Mouse (Mus musculus): ENCODE results near the gene Galnt16. TPM values are rescaled to one million over a fixed set of nuclear protein-coding genes. Genes with fewer than 3 reads are reported as not detected.

Galnt16 gene
- total and polyA plus RNA-seq, 3 experiments = 0.08 TPM; not detected in 2

- TF ChIP-seq NELFE (IDR thresholded peaks at IDR 0.05; ENCODE audit: low read depth, low read length) (no peak), EP300 (IDR thresholded peaks at IDR 0.05; ENCODE audit: low read depth in 1 of 2, low read length in 2 of 2) (no peak), CHD1 (IDR thresholded peaks at IDR 0.05; ENCODE audit: low read depth, low read length) (no peak), SMC3 (IDR thresholded peaks at IDR 0.05; ENCODE audit: low read depth, low read length) (no peak), CHD2 (IDR thresholded peaks at IDR 0.05; ENCODE audit: low read length) (no peak)
- H3K4me3 ChIP-seq (ENCODE audit: control insufficient read depth in 1 of 2, insufficient read depth in 1 of 2, low read depth in 2 of 2, low read length in 2 of 2) = no peak overlapping the region
- peak overlapping the region; percentile 10 for H3K27ac ChIP-seq (ENCODE audit: control insufficient read depth, low read depth, low read length)
- H3K4me1 ChIP-seq (ENCODE audit: control insufficient read depth in 1 of 2, insufficient read depth in 2 of 2, low read length in 2 of 2) = peaks cover 19 to 36% of the 10 kb centered on the region in 2 experiments
- no peak overlapping the region for H3K9ac ChIP-seq (ENCODE audit: control insufficient read depth, low read depth, low read length, poor library complexity, severe bottlenecking)
- H3K79me2 ChIP-seq (ENCODE audit: control insufficient read depth, insufficient read depth, low read length, poor library complexity) = no peaks in the 10 kb centered on the region
- no peaks in the 10 kb centered on the region for H3K9me3 ChIP-seq (replicated peaks; ENCODE audit: insufficient read depth, low read length)
- DNase-seq (ENCODE audit: low read depth, low spot score) = no peak
- no peaks in the 10 kb centered on the region for H3K27me3 ChIP-seq (ENCODE audit: control insufficient read depth in 1 of 2, insufficient read depth in 2 of 2, low read length in 2 of 2)
- peaks cover 0 to 34% of the 10 kb centered on the region in 2 experiments; a peak in 2 of 4 replicates for H3K36me3 ChIP-seq (ENCODE audit: control insufficient read depth in 1 of 2, insufficient read depth in 2 of 2, low read length in 2 of 2)
Observed at GRCm38 (mm10) chr12:80594781-80595180, 76.7 kb downstream of the Galnt16 start.

GRCm38 (mm10) chr12:80595566-80595965, 77.5 kb downstream of the Galnt16 start:
- Histone ChIP-seq H3K27me3 (ENCODE audit: control insufficient read depth in 1 of 2, insufficient read depth in 2 of 2, low read length in 2 of 2) (no peaks in the 10 kb centered on the region), H3K9me3 (replicated peaks; ENCODE audit: insufficient read depth, low read length) (no peaks in the 10 kb centered on the region), H3K36me3 (ENCODE audit: control insufficient read depth in 1 of 2, insufficient read depth in 2 of 2, low read length in 2 of 2) (peaks cover 0 to 34% of the 10 kb centered on the region in 2 experiments; a peak in 2 of 4 replicates), H3K4me1 (ENCODE audit: control insufficient read depth in 1 of 2, insufficient read depth in 2 of 2, low read length in 2 of 2) (peaks cover 22 to 41% of the 10 kb centered on the region in 2 experiments), H3K9ac (ENCODE audit: control insufficient read depth, low read depth, low read length, poor library complexity, severe bottlenecking) (no peak overlapping the region), H3K79me2 (ENCODE audit: control insufficient read depth, insufficient read depth, low read length, poor library complexity) (no peaks in the 10 kb centered on the region), H3K4me3 (ENCODE audit: control insufficient read depth in 1 of 2, insufficient read depth in 1 of 2, low read depth in 2 of 2, low read length in 2 of 2) (no peak overlapping the region), H3K27ac (ENCODE audit: control insufficient read depth, low read depth, low read length) (no peak overlapping the region)
- DNase-seq (ENCODE audit: low read depth, low spot score) = peak; percentile 71
- TF ChIP-seq MEF2A (IDR thresholded peaks at IDR 0.05; ENCODE audit: extremely low read depth, insufficient replicate concordance, low read depth, low read length, poor library complexity, severe bottlenecking) (no peak), POLR2AphosphoS5 (IDR thresholded peaks at IDR 0.05; ENCODE audit: borderline replicate concordance, low read depth, low read length) (no peak), EP300 (IDR thresholded peaks at IDR 0.05; ENCODE audit: low read depth in 1 of 2, low read length in 2 of 2) (peak; percentile 79 to 85), MXI1 (IDR thresholded peaks at IDR 0.05; ENCODE audit: low read depth, low read length) (peak; percentile 23; the same call in 1 of the 2 replicates), NELFE (IDR thresholded peaks at IDR 0.05; ENCODE audit: low read depth, low read length) (no peak), POLR2A (IDR thresholded peaks at IDR 0.05; ENCODE audit: control insufficient read depth in 1 of 2, insufficient read depth in 1 of 2, low read depth in 1 of 2, low read length in 2 of 2, poor library complexity in 1 of 2) (no peak), ZC3H11A (IDR thresholded peaks at IDR 0.05; ENCODE audit: low read depth, low read length) (0 out of 2 replicates have a peak, but pooled peaks have one; percentile 1), JUND (IDR thresholded peaks at IDR 0.05; ENCODE audit: low read depth, low read length) (no peak), NRF1 (IDR thresholded peaks at IDR 0.05; ENCODE audit: insufficient read depth, low read depth, low read length, poor library complexity, severe bottlenecking) (no peak), ELF1 (IDR thresholded peaks at IDR 0.05; ENCODE audit: low read depth, low read length) (no peak), MYC (IDR thresholded peaks at IDR 0.05; ENCODE audit: low read depth, low read length) (no peak), UBTF (IDR thresholded peaks at IDR 0.05; ENCODE audit: borderline replicate concordance, insufficient read depth, low read depth, low read length) (no peak), ZNF384 (IDR thresholded peaks at IDR 0.05; ENCODE audit: low read depth, low read length) (no peak), POLR2AphosphoS2 (IDR thresholded peaks at IDR 0.05; ENCODE audit: low read length) (no peak), USF2 (IDR thresholded peaks at IDR 0.05; ENCODE audit: borderline replicate concordance in 1 of 2, insufficient read depth in 1 of 2, low read depth in 1 of 2, low read length in 2 of 2) (no peak), E2F4 (IDR thresholded peaks at IDR 0.05; ENCODE audit: borderline replicate concordance, low read depth, low read length) (no peak), KAT2A (conservative IDR thresholded peaks at IDR 0.05; ENCODE audit: low read depth, low read length) (no peak), BHLHE40 (IDR thresholded peaks at IDR 0.05; ENCODE audit: borderline replicate concordance, low read depth, low read length) (no peak), MAFK (IDR thresholded peaks at IDR 0.05; ENCODE audit: borderline replicate concordance, low read depth, low read length) (peak; percentile 37; the same call in 1 of the 2 replicates), RAD21 (IDR thresholded peaks at IDR 0.05; ENCODE audit: low read depth, low read length) (no peak), CTCF (IDR thresholded peaks at IDR 0.05 in 2 of 3, conservative IDR thresholded peaks at IDR 0.05 in 1 of 3; ENCODE audit: control insufficient read depth in 1 of 3, insufficient read depth in 1 of 3, low read depth in 2 of 3, low read length in 3 of 3, poor library complexity in 1 of 3, severe bottlenecking in 1 of 3) (0 out of 6 replicates have a peak, but pooled peaks of 1 of the 3 experiments have one; percentile 5), RCOR1 (IDR thresholded peaks at IDR 0.05; ENCODE audit: low read depth, low read length) (peak; percentile 57), ETS1 (IDR thresholded peaks at IDR 0.05; ENCODE audit: low read depth, low read length) (peak; percentile 49; the same call in 1 of the 2 replicates), GATA1 (IDR thresholded peaks at IDR 0.05; ENCODE audit: low read depth, low read length) (peak; percentile 85), GABPA (IDR thresholded peaks at IDR 0.05; ENCODE audit: low read depth, low read length) (no peak), SIN3A (IDR thresholded peaks at IDR 0.05; ENCODE audit: low read length) (no peak), CHD2 (IDR thresholded peaks at IDR 0.05; ENCODE audit: low read length) (no peak), HCFC1 (IDR thresholded peaks at IDR 0.05; ENCODE audit: low read depth, low read length) (0 out of 2 replicates have a peak, but pooled peaks have one; percentile 20)
